Mouse (Mus musculus): ENCODE measurements at regions not wholly inside any gene's neighbourhood (a gene's known extent, or its start where the extent isn't known, plus 50 kb on each side); places are given as distances from the start of the nearest gene placed in this dataset.
"Not testable (repeated sequence)": the region's sequence is repeated elsewhere in the genome, so short reads cannot be mapped to it uniquely, and the experiment has no call there.

DNA sequence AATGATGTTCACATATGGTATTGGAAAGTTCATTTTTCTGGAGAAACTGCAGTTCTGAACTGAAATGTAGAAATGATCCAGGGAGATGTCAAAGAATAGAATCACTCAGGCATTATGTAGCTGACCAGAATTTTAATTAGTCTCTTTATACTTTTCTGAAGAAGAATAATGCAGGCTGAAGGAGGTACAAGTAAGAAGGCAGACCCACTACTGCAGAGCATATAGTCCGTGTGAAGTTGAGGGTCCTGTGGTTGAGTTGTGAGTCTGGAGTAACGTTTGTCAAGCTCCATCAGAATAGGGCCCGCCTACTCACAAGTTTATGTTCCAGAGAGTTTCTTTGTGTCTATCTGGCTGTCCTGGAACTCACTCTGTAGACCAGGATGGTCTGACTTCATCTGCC, 575.8 kb upstream of the Cobl start:
- H3K27me3 ChIP-seq (ENCODE audit: insufficient read depth, poor library complexity, severe bottlenecking), result no peaks in the 10 kb centered on the region
- no peaks in the 10 kb centered on the region for H3K36me3 ChIP-seq
- DNase-seq (ENCODE audit: low spot score), result no peak
- no peak overlapping the region for H3K4me3 ChIP-seq
- 68% methylated on average over 3 of the region's 3 CpGs for WGBS
- H3K9me3 ChIP-seq, result no peaks in the 10 kb centered on the region
- H3K4me1 ChIP-seq, result no peaks in the 10 kb centered on the region
- H3K27ac ChIP-seq, result no peak overlapping the region

DNA sequence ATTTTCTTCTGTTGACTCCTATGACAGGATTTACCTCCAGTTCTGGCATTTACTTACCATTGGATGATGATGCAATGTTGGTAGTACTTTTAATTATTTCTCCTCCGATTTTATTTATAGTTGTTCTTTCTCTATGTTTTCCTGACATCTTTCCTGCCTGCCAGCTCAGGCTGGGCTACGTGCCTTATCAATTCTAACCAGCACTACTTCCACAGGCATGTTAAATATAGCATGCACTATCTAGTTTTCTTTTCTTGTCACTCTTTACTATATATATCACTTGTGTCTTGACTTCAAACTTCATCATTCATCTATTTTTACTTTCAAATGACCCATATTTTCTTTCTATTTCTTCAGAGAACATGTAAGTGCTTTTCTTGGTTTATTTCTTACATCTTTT, 567.7 kb upstream of the Cobl start:
- H3K27ac ChIP-seq, result peak overlapping the region; percentile 81
- no peaks in the 10 kb centered on the region; the same call in 1 of the 2 replicates for H3K4me1 ChIP-seq
- H3K4me3 ChIP-seq, result no peak overlapping the region
- no peak for DNase-seq (ENCODE audit: low spot score)
- H3K9me3 ChIP-seq, result no peaks in the 10 kb centered on the region
- no peaks in the 10 kb centered on the region for H3K27me3 ChIP-seq (ENCODE audit: insufficient read depth, poor library complexity, severe bottlenecking)
- no peaks in the 10 kb centered on the region for H3K36me3 ChIP-seq
- WGBS, result 34% methylated on average over 2 of the region's 2 CpGs

DNA sequence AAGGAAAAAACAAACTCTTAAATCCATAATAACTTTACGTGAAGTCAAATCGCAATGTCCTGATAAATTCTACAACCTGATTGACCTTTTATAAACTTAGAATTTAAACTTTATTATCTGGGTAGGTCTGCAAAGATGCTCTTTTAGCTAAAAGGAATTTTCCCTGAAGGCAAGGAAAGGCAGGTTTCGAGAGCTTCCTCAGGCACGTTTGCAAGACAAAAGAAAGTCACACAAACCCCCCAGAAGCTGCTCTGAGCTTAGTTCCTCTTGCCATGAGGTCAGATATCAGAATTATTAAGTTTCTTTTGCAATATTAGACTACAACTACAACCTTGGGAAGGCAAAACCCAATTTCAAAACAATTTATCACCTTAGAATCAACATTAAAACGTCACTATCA, 544.1 kb upstream of the Cobl start:
- not testable (repeated sequence) for DNase-seq (ENCODE audit: low spot score); H3K27me3 ChIP-seq (ENCODE audit: insufficient read depth, poor library complexity, severe bottlenecking); H3K36me3 ChIP-seq; H3K4me1 ChIP-seq; H3K4me3 ChIP-seq; H3K27ac ChIP-seq; H3K9me3 ChIP-seq
- 61% methylated on average over 5 of the region's 5 CpGs for WGBS

GRCm38 (mm10) chr11:13006461-13006961, 541.8 kb upstream of the Cobl start:
- H3K36me3 ChIP-seq; DNase-seq (ENCODE audit: low spot score); H3K27ac ChIP-seq; H3K27me3 ChIP-seq (ENCODE audit: insufficient read depth, poor library complexity, severe bottlenecking); H3K4me3 ChIP-seq; H3K4me1 ChIP-seq; H3K9me3 ChIP-seq: not testable (repeated sequence)
- WGBS, result 78% methylated on average over 1 of the region's 1 CpGs

- DNase-seq (ENCODE audit: low spot score), result no peak
- Histone ChIP-seq H3K36me3 (no peaks in the 10 kb centered on the region), H3K4me1 (peaks cover 11% of the 10 kb centered on the region; the same call in 1 of the 2 replicates), H3K27me3 (ENCODE audit: insufficient read depth, poor library complexity, severe bottlenecking) (no peaks in the 10 kb centered on the region), H3K27ac (no peak overlapping the region), H3K9me3 (no peaks in the 10 kb centered on the region), H3K4me3 (no peak overlapping the region)
- 83% methylated on average over 1 of the region's 1 CpGs for WGBS
Observed at GRCm38 (mm10) chr11:13005228-13005627, 540.5 kb upstream of the Cobl start.

GRCm38 (mm10) chr11:12999279-12999678, 534.5 kb upstream of the Cobl start:
- WGBS, result 80% methylated on average over 7 of the region's 7 CpGs
- H3K27ac ChIP-seq, result no peak overlapping the region
- no peak overlapping the region for H3K4me3 ChIP-seq
- H3K4me1 ChIP-seq, result peaks cover 11% of the 10 kb centered on the region; the same call in 1 of the 2 replicates
- H3K9me3 ChIP-seq, result no peaks in the 10 kb centered on the region
- H3K27me3 ChIP-seq (ENCODE audit: insufficient read depth, poor library complexity, severe bottlenecking), result no peaks in the 10 kb centered on the region
- H3K36me3 ChIP-seq, result no peaks in the 10 kb centered on the region
- DNase-seq (ENCODE audit: low spot score), result no peak
